Mouse (Mus musculus) C2C12 (cell line): Measurements from ENCODE around the gene Dbndd2.

Experiments used
- CTCF ChIP-seq: IDR thresholded peaks from one replicate; pipeline ENCODE4 v1.5.1; 2011; ENCODE audit not compliant: control insufficient read depth, insufficient read depth, insufficient read length
- MAX ChIP-seq: IDR thresholded peaks from one replicate; pipeline ENCODE4 v1.6.1; 2011; ENCODE audit warnings: mild to moderate bottlenecking, control low read depth
- MYOD1 ChIP-seq: IDR thresholded peaks from one replicate; pipeline ENCODE4 v1.6.1; 2011; ENCODE audit warnings: low read depth; ENCODE audit not compliant: control insufficient read depth, insufficient read length
- MYOG ChIP-seq: IDR thresholded peaks from one replicate; pipeline ENCODE4 v1.6.1; 2011; ENCODE audit not compliant: control insufficient read depth, insufficient read length; ENCODE audit errors: extremely low read depth
- USF1 ChIP-seq: IDR thresholded peaks from one replicate; pipeline ENCODE4 v1.6.1; 2011; ENCODE audit warnings: low read depth, mild to moderate bottlenecking, control low read depth, moderate library complexity

GRCm38 (mm10) chr2:164446086-164446469 is 39.8 kb upstream of the Dbndd2 start:
- TF ChIP-seq USF1 (no peak), CTCF (no peak), MYOG (no peak), MAX (no peak), MYOD1 (no peak)
